Mouse (Mus musculus) layer of hippocampus, adult 9-10 months (tissue): Measurements from ENCODE around the gene Gtf2ird2.

Source experiments
- DNase-seq: peaks from one replicate; pipeline ENCODE4 v3.0.0; 2022; ENCODE audit warnings: low spot score

Gtf2ird2 gene

DNA sequence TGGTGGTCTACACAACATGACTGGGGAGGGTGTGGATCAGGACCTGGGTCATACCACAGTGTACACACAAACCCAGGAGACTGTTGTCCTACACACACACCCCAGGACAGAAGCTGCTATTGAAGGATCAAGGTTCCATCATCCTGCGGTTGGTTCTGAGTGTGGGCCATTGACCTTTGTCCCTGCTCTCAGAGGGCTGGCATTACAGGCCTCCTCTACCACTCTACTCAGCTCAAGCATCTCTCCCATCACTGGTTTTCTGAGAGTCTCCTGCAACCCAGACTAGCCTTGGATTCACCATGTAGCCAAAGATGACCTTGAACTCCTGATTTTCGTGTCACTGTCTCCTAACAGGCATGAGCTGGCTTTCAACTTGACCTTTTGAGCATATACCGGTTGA is 52.4 kb downstream of the Gtf2ird2 start:
- DNase-seq: no peak

DNA sequence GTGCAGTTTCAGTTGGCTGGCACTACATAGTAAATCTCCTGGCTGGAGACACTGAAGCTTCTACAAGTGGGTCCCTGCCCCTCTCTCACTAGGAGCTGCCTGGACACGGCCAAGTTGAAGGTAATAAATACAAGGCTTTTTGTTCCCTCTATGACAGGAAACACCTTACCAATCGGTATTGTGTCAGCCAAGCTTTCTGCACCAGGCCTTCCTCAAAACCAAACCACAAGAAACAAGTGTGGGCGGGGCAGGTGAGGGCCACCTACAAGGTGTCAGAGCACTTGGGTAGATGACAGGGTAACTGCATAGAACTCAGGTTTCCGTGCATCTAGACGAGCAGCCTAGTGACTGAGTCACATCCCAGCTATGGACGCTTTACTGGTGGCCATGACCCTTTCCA is 53.0 kb downstream of the Gtf2ird2 start:
- DNase-seq: no peak

DNA sequence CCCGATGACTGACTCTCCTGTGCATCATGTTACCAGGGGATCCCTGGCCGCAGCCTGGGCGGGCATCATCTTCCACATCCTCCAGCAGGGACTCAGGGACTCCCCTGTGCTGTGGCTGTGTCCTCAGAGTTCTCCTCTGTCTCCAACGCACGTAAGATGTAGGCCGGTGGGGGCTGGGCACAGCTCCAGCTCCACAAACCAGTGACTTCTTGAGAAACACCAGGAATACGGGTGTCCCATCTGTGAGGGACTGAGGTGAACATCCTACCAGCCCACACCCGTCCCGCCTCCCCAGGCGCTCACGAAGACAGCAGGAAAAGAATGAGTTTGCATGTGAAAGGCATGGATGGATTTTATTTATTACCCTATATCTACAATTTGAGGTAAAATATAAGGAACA is 53.7 kb downstream of the Gtf2ird2 start:
- DNase-seq: no peak

DNA sequence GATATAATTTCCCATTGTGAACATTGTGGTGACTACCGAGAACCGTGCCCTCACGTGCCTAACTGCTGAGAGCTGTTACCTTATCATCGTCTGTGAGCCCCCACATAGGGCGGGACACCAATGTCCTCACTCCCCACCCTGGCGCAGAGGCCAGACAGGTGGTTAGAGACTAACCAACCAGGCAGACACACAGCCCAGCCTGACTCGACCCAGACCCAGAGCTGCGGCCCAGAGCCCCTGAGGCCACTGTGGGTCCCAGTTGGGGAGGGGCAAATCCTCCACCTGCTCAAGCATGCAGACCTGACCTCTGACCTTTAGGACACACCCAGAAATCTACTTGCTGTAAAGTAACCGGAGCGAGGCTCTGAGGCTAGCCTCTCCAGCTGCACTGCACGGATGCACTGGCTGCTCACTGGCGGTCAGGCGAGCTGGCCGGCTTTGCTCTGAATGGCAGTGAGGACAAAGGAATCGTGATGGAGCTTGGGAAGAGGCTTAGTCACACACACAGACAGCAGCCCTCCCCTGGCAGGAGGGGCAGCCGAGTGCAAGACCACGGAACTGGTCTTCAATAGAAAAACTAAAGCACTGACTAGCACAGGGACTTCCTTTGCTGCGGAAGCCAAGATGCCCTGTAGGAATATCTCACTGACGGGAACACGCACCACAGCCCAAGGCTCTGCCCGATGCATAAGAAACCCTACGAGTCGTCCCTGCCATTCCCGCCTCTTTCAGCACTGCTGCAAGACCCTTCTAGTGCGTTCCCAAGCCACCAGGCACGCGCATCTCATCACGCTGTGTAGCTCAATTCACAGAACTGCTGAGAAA is 54.3 kb downstream of the Gtf2ird2 start:
- no peak for DNase-seq

DNA sequence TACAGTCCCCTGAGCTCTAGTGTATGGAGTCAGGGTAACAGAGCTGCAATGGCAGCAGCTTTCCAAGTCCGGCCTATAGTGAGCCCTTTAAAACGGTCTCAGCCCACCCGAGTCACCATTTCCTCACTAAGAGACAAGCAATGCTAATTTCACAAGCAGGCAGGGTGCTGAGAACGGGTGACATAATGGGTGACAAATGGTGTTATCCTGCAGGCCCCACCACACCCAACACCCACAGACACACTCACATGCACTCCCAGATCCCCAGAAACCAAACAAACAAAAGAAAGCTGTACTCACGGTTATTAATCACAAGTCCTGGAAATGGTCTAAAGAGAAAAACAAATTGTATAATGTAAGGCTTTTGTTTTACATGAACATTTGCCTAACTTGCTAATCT is 58.0 kb downstream of the Gtf2ird2 start:
- DNase-seq: no peak

DNA sequence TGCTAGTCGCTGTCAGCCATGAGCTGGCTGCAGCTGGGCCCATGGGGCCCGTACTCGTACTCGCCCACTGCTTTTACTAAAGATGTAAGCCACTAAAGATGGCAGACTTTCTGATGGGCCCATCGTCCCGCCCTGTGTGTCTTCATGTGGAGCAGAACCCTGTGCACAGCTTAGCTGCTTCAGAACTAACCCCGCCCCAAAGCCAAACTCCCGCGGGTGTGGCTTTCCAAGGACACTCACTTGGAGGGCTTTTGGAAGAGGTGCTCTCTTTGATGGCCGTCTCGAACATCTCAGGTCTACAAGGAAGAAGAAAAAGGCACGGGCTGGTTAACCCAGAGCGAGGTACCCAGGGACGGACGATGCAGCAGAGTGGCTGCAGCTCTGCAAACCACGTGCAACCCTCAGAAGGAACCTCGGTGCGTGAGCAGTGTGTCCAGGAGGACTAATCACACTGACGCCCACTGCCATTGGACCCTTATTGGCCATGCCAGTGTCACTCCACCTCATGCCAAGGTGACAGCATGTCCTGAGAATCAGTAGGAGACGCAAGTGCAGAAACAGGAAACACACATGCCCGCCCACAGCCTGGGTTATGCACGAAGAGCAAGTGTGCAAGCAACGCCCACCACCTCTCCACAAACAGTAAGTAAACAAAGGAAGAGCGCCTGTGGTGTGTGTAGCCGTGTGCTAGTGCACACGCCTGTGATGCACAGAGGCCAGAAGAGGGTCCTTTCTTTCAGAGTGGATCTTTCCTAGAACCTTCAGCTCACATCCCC is 60.0 kb downstream of the Gtf2ird2 start:
- DNase-seq: no peak

DNA sequence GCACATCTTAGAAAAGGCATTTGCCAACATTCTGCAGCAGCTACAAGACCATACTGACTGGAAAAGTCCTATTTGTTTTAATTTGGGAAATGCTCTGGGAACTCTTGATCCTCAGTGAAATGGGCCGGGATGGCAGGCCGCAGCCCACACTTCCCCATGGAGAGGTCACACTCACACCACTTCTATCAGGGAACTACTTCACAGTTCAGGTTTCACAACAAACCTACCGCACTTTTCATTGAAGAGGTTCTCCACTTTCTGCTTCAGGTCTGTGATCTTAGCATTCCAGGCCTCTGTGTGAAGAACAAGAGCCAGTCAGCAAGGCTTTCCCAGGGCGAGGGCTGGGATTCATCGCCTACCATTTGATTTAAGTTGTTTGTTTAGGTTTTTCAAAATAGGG is 61.1 kb downstream of the Gtf2ird2 start:
- no peak for DNase-seq

DNA sequence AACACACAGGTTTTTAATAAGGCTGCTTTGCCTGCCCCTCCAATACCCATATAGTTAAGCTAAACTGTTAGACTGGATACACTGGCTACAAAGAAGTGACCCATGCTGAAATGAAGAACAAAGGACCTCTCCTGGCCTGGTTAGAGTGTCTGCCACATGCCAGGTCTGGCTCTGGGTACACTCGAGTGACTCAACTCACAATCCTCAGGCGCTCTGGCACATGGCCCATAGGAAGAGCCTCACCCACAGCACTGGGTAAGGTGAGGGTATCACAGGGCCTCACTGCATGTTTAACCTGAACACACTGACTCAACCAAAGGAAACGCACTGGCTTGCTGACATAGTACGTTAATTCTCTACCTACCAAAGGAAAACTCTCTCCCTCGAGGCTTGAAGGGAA is 62.3 kb downstream of the Gtf2ird2 start:
- no peak for DNase-seq

DNA sequence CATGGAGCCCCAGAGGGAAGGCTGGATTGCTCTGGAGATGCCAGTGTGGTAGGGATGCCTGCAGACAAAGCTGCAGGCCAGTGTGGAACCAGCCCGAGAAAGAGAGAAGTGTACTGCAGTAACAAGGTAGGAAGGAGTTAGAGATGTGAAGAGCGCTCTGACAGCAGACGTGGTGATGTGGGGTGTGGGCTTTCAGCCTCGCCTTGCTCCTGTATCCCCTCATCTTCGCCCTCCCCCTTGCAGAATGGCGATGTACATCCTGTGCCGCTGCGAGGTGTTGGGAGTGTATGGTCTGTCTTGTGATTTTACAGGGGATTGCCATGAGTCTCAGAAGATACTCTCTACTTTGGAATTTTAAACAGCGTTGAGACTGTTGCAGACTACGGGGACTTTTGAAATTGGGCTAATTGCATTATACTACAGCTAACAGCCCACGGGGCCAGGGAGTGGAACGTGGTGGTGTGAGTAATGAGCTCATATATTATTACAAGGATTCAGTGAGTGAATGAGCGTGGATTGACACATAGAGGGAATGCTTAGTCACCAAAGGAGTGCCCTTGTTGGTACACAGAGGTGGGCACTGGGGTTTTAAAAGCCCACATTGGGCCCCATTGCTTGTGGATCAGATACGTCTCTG is 64.9 kb downstream of the Gtf2ird2 start:
- DNase-seq: no peak

DNA sequence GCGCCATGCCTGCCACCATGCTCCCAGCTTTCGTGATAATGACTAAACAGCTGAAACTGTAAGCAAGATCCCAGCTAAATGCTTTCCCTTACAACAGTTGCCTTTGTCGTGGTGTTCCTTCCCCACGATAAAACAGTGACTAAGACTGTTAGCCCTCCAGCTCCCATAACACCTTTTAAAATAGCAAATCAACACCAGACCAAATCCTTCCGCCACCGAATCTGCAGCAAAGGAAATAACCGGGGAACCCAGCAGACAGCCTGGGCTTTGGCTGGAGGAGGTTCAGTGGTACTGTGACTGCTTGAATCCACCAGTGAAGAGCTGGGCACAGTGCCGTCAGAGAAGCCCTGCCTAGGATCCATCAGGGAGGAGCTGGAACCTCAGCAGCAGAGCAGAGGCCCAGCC is 65.4 kb downstream of the Gtf2ird2 start:
- no peak for DNase-seq

DNA sequence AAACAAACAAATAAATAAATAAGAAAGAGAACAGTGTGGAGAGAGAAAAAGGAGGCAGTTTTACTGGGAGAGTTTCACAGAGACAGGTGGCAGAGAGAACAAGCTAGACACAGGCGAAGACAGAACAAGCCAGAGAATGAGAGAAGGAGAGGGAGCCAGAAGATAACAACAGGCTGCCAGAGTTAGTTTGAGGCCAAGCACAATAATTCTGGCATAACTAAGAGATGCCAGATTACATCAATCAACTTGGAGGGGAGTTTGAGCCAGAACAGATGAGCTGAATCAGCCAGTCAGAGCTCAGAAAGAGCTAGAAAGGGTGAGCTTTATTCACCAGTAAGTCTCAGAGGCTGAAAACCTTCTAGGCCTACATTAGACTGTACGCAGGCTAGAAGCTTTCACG is 66.8 kb downstream of the Gtf2ird2 start:
- DNase-seq: no peak

DNA sequence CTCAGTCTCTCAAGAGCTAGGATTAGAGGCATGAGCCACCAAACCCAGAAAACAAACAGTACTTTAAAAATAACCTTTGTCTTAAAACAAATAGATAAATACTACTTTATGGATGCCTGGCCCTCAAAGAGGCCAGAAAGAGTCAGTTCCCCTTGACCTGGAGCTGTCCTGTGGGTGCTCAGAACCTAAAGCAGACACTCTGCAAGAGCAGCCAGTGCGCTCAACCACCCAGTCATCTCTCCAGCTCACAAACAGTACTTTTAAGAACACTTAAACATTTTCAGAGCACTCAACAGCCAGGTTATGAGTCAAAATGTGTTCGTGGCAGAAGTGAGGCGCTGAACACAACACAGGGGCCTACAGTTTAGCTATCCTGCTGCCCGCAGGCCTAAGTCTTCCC is 67.3 kb downstream of the Gtf2ird2 start:
- DNase-seq: no peak

DNA sequence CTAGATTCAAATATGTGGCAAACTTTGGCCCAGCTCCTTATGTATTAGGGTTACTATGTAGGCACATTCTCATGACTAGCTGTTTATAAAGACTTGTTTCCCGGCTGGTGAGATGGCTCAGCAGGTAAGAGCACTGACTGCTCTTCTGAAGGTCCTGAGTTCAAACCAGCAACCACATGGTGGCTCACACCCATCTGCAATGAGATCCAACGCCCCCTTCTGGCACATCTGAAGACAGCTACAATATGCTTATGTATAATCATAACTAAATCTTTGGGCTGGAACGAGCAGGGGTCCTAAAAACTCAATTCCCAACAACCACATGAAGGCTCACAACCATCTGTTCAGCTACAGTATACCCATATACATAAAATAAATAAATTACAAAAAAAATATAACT is 70.0 kb downstream of the Gtf2ird2 start:
- no peak for DNase-seq

DNA sequence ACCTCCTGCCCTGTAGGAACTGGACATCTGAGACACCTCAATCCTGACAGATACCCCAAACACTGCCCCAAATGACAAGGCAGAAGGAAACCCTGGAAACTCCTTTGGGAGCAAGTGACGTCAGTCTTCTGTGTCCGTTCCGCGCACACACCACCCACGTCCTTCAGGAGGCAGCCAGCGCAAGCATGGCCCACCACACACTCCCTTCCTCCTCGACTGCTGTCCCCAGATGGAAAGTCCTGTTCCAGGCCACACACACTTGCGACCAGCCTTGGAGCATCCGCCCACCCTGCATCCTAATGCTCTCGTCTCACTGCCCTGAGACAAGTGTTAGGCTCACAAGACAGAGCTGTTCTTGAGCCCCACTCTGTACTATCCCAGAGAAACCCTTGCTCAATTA is 71.5 kb downstream of the Gtf2ird2 start:
- DNase-seq: no peak

DNA sequence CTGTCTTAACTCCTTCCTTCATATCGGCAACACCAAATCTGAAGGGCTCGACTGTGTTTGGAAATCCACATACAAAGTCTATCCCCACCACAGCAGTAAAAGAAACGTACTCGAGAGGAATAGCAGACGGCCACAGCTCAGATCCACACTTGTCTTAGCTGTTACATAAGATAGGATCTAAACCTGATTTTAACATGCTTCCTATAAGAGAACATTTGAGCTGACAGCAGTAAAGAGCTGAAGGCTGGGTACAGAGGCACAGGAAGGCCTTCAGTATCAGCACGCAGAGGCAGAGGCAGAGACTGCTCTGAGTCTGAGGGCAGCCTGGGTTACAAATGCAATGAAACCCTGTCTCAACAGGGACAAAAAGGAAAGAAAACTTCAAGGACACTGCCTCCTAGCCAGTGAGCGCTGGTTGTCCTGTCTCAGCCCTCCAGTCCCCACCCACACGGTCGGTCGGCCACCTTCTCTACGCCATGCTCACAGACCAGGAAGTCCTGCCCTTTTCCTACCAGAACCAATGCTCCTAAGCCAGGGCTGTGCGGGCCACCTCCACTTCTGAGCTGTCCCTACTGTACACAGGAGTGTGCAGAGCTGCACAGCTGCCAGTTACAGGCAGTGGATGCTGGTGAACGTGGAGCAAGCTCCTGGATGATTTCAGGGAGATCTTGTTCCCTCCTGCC is 73.7 kb downstream of the Gtf2ird2 start:
- DNase-seq: no peak

DNA sequence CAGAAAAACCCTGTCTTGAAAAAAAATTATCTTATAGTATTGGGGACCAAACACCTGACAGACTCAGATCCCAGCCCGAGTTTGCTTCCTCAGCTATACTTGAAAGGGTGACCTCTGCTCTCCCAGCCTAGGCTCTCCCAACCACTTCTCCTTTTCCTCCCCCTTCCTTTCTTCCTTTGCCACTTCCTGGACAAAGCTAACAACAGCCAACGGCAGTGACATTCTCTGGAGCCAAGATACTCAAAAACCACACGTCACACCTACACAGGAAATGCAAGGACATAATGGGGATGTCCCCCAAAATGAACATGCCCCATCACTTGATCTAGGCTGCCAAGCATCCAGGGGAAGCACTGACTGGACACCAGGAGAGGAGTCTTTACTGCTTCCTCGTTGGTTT is 74.6 kb downstream of the Gtf2ird2 start:
- DNase-seq: no peak

DNA sequence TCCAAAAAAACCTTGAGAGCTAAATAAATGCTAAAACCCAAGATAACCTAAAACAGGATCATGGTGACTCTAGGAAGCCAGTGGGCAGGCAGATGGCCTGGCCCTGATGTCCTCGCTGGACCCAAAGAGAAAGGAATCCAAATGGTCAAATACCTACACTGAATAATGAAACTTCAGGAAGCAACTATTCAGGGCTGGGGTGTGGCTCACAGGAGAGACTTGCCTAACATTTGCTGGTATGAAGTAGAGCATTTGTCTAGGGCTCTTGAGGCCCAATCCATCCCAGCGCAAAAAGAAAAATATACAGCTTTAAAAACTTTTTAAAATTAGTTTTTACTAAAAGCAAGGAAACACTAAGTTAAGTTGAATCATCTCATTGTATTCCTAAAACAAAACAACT is 75.1 kb downstream of the Gtf2ird2 start:
- DNase-seq: no peak

DNA sequence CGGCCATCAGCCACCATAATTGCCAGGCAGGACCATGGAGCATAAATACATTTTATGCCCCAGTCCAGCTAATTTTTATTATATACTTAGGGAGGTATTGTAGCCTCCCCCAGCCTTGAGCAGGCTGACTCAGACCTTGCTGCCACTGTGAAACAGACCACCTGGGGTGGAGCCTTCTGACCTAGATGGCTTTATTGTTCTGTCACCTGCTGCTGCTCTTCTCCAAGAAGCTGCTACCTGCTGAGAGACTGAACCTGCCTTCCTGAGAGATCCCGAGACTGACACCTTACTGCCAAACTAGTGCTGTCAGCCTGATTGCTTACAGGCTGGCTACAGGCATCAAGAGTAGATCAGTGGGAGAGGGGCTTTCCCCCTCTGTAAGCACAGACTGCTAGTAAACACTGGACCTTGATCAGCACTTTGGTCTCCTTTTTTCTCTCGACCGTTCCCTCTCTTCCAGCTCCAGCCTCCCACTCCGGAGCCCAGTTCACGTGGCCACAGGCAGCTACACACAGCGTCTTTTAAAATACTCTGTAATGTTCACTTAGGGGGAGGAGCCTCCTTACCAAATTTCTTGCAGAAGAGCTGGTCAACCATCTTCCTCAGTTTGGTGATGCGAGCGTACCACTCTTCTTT is 76.3 kb downstream of the Gtf2ird2 start:
- no peak for DNase-seq

DNA sequence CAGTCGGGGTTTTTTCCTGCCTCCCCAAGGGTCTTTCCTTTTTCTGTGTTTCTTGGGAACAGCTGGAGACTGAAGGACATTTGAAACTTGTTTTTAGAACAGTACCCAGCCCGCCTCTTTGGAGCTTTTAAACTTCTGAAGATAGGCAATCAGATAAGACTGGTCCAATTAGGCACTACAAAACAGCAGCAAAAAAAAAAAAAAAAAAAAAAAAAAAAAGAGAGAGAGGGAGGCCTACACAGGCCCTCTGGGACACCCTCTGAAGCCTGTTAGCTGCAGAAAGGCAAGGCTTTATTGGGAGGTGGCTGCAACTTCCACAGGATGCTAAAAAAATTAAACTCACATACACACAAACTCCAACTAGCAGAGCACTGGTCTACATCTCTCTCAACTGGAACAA is 82.1 kb downstream of the Gtf2ird2 start:
- no peak for DNase-seq

DNA sequence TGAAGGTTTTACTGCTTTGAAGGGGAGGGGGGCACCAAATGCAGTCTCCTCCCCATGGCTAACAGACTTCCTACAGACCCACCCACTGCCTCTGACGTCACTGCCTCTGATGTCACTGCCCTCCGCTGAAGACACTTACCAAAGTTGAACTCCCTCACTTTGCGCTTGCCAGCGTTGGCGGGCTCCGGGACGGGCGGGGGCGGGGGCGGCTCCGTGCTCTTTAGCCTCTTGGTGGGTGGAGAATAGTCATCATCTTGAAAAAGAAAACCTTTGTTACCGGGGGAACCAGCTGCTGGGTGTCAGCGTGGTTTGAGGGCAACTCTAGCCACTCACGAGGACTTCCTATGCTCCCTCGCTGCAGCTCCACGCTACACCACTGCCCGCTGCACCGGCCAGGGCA is 82.6 kb downstream of the Gtf2ird2 start:
- DNase-seq: no peak

DNA sequence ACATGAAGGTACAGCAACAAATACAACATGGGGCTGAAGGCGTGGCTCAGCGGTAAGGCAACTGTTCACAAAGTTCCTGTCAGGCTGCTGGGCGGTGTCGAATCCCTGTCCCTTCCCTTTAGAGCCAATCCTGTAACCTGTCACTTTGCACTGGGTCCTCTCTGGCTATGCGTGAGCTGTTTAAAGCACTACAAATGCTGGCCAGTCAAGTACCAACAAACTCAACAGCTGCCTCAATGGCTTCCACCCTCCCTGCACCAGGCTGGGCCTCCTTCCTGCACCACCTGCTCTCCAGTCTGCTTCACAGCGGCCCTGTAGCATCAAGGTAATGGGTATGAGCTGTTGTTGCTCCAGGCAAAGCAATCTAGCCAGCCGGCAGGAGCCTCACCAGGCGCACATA is 84.9 kb downstream of the Gtf2ird2 start:
- no peak for DNase-seq

DNA sequence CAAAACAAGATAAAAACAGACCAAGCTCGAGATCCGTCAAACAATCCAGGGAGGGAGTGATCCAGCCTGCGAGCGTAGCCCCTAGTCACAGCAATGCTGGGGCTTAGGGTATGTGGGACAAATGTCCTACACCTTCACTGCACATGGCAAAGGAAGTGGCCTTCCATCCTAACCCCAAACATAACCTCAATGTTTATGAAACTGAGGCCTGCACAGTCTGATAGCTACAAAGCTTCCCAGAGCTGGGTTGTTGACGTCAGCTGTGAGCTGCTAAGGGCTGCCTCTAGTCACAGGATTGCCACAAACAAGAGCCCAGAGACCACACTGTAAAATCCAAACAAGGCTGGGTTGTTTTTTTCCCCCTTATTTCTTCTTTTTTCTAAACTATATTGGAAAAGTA is 85.9 kb downstream of the Gtf2ird2 start:
- DNase-seq: no peak
